Mouse (Mus musculus) G1E (cell line): ENCODE results near the gene Tex37. TPM values are rescaled to one million over a fixed set of nuclear protein-coding genes. Genes with fewer than 3 reads are reported as not detected.
A peak's percentile ranks its signal among the peaks of the same experiment; 100 is the strongest.

Source experiments
- ATAC-seq: 2 replicates; pipeline ENCODE4 v1.8.0; 2016; ENCODE audit warnings: mild to moderate bottlenecking; ENCODE audit not compliant: insufficient number of reproducible peaks, poor library complexity, low FRiP score, severe bottlenecking; ENCODE audit errors: extremely low read depth
- DNase-seq: peaks from one replicate; pipeline ENCODE4 v3.0.0; 2012; ENCODE audit warnings: low spot score
- H3K27me3 ChIP-seq: 2 replicates; pipeline ENCODE4 v1.6.1; 2012; ENCODE audit warnings: mild to moderate bottlenecking, low read length, inconsistent platforms; ENCODE audit not compliant: insufficient read depth
- H3K36me3 ChIP-seq: replicated peaks from 2 replicates; pipeline ENCODE3; 2012; ENCODE audit warnings: mild to moderate bottlenecking, inconsistent platforms
- H3K4me1 ChIP-seq: 2 replicates; pipeline ENCODE4 v1.6.1; 2012; ENCODE audit warnings: low read depth, low read length, inconsistent platforms, mixed read lengths; ENCODE audit not compliant: insufficient read depth
- H3K4me3 ChIP-seq: 2 replicates; pipeline ENCODE4 v1.5.1; 2012; ENCODE audit warnings: low read depth, mild to moderate bottlenecking, inconsistent platforms, low read length, moderate library complexity, mixed read lengths
- H3K9me3 ChIP-seq: replicated peaks from 2 replicates; pipeline ENCODE4 v1.6.1; 2012; ENCODE audit warnings: inconsistent platforms
- CTCF ChIP-seq: IDR thresholded peaks from 2 replicates; pipeline ENCODE4 v1.5.1; 2012; ENCODE audit warnings: low read depth, low read length, inconsistent platforms, mixed read lengths
- GATA1 ChIP-seq: IDR thresholded peaks from 2 replicates; pipeline ENCODE4 v1.6.1; 2012; ENCODE audit warnings: borderline replicate concordance, low read length, inconsistent platforms, mixed read lengths
- GATA2 ChIP-seq: IDR thresholded peaks from 2 replicates; pipeline ENCODE4 v1.6.1; 2012; ENCODE audit warnings: low read depth, low read length, inconsistent platforms, borderline replicate concordance
- POLR2AphosphoS5 ChIP-seq: IDR thresholded peaks from 2 replicates; pipeline ENCODE4 v1.6.1; 2012; ENCODE audit warnings: low read depth, low read length, inconsistent platforms; ENCODE audit not compliant: insufficient replicate concordance
- TAL1 ChIP-seq: conservative IDR thresholded peaks from 2 replicates; pipeline ENCODE4 v1.6.1; 2012; ENCODE audit warnings: low read depth, low read length, inconsistent platforms, mixed read lengths
- polyA plus RNA-seq: library from polyadenylated mRNA; stranded (reverse); fragments of >175 nt; gene quantifications from 2 replicates; pipeline ENCODE4 v1.2.3, GENCODE M21; 2012
- total RNA-seq, 2 experiments: library from RNA; stranded (forward) in 1 of 2; stranded (reverse) in 1 of 2; fragments of 200-1000 nt in 1 of 2; fragments of >200 nt in 1 of 2; fragmentation: Nextera tagmentation in 1 of 2; gene quantifications; 2 replicates each; pipeline ENCODE4 v1.2.3; 2014 to 2017

The Tex37 gene
- total and polyA plus RNA-seq, 3 experiments: 0.22 TPM; not detected in 2

DNA sequence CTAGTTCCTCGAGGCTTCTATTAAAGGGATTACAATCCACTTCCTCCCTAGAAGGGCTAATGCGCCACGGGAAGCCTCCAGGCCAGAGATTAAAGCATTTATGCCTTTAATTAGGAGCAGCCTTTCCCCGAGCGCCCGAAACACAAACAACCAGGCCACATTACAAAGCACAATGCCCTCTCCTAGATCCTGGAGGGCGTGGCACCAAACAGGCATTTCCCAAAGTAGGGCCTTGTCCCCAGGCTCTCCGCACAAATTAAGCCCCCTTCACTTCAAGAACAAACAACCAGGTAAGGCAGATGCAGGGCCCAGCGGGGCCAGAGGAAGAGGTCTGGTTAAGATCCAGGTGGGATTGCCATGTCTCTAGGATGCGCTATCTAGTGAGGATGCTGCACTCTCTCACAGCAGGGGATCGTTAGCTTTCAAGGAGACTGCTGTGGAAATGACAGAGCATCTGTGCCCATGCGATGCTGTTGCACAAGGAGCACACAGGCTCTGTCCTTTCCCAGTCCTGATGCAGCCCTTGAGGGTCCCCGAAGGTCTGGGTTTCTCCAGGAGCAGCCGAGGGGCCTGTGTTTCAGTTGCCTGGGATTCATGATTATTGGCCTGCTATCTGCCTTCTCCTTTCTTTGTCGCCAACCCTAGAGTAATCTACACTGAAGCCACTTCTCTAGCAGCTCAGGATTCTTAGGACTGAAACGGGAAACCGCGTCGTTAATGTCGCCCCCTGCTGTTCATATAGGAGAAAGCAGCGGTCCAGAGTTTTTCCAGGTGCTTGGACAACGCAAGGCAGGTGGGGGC, 2.7 kb upstream of the Tex37 start:
- H3K9me3 ChIP-seq: no peaks in the 10 kb centered on the region
- DNase-seq (peak; percentile 11), ATAC-seq (no peak)
- no peaks in the 10 kb centered on the region for H3K36me3 ChIP-seq
- peaks cover 21% of the 10 kb centered on the region for H3K27me3 ChIP-seq
- H3K4me1 ChIP-seq: peaks cover 5% of the 10 kb centered on the region; the same call in 1 of the 2 replicates
- H3K4me3 ChIP-seq: no peak overlapping the region
- TF ChIP-seq GATA1: no peak
- peak; percentile 74 for TF ChIP-seq CTCF

GRCm38 (mm10) chr6:70912396-70912765, 6.3 kb downstream of the Tex37 start:
- H3K36me3 ChIP-seq: no peaks in the 10 kb centered on the region
- no peak overlapping the region for H3K4me3 ChIP-seq
- DNase-seq: no peak
- TF ChIP-seq GATA2 (no peak), TAL1 (no peak), CTCF (no peak)
- peaks cover 12% of the 10 kb centered on the region for H3K27me3 ChIP-seq
- no peaks in the 10 kb centered on the region for H3K9me3 ChIP-seq
- ATAC-seq: no peak
- H3K4me1 ChIP-seq: no peaks in the 10 kb centered on the region

- no peak for ATAC-seq
- H3K9me3 ChIP-seq: no peaks in the 10 kb centered on the region
- TF ChIP-seq GATA2: no peak
These were observed 6.9 kb downstream of the Tex37 start for GRCm38 (mm10) chr6:70911668-70912395.

DNA sequence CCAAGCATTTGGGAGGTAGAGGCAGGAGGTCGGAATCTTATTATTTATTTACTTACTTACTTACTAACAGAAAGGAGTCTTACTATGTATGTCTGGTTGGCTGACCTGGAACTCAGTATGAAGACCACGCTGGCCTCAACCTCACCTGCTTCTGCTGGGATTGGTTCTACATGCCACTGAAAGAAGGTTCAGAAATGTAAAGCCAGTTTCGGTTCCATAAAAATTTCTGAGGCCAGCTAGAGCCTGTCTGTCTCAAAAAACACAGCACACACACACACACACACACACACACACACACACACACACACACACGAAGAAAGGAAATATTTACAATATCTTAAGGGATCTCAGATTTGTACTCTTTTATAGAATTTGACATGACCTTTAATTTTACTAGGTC, 8.4 kb downstream of the Tex37 start:
- Histone ChIP-seq H3K9me3 (no peaks in the 10 kb centered on the region), H3K27me3 (peaks cover 12% of the 10 kb centered on the region), H3K4me1 (no peaks in the 10 kb centered on the region), H3K36me3 (peaks cover 16% of the 10 kb centered on the region), H3K4me3 (no peak overlapping the region)
- no peak for ATAC-seq
- no peak for TF ChIP-seq TAL1
- TF ChIP-seq GATA2: no peak
- no peak for TF ChIP-seq POLR2AphosphoS5
- no peak for TF ChIP-seq GATA1
- TF ChIP-seq CTCF: no peak
- DNase-seq: no peak

More at GRCm38 (mm10) chr6:70911668-70912395, 6.9 kb downstream of the Tex37 start:
- H3K4me3 ChIP-seq: no peak overlapping the region
- no peaks in the 10 kb centered on the region for H3K4me1 ChIP-seq
- H3K36me3 ChIP-seq: peaks cover under 1% of the 10 kb centered on the region
- peaks cover 12% of the 10 kb centered on the region for H3K27me3 ChIP-seq
- DNase-seq: no peak

GRCm38 (mm10) chr6:70909572-70909971, 9.2 kb downstream of the Tex37 start:
- ATAC-seq (no peak), DNase-seq (no peak)
- Histone ChIP-seq H3K4me1 (no peaks in the 10 kb centered on the region), H3K9me3 (no peaks in the 10 kb centered on the region), H3K36me3 (peaks cover 19% of the 10 kb centered on the region), H3K27me3 (peaks cover 12% of the 10 kb centered on the region), H3K4me3 (no peak overlapping the region)
- no peak for TF ChIP-seq TAL1
- no peak for TF ChIP-seq CTCF
- TF ChIP-seq POLR2AphosphoS5: no peak
- TF ChIP-seq GATA2: no peak
- no peak for TF ChIP-seq GATA1

DNA sequence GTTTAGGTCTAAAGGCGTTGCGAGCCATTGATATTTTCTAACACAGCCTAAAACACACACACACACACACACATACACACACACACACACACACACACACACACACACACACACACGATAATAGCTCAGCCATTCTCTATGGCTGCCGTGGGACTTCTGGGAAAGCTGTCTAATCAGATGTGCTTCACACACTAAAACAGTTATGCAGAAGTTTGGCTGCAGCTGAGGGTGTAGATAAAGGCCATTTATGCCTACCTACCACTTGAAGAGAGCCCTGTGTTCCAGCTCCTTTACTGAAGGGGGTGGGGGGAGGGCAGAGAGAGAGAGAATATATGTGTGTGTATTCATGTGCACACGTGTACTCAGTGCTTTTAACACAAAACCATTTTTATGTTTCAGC, 15.0 kb downstream of the Tex37 start:
- peak; percentile 8 for DNase-seq
- no peak for ATAC-seq
- Histone ChIP-seq H3K36me3 (peaks cover 60% of the 10 kb centered on the region), H3K9me3 (no peaks in the 10 kb centered on the region), H3K27me3 (no peaks in the 10 kb centered on the region), H3K4me3 (no peak overlapping the region), H3K4me1 (peaks cover 6% of the 10 kb centered on the region; the same call in 1 of the 2 replicates)
- TF ChIP-seq CTCF (no peak), POLR2AphosphoS5 (no peak), TAL1 (no peak), GATA1 (no peak), GATA2 (no peak)

DNA sequence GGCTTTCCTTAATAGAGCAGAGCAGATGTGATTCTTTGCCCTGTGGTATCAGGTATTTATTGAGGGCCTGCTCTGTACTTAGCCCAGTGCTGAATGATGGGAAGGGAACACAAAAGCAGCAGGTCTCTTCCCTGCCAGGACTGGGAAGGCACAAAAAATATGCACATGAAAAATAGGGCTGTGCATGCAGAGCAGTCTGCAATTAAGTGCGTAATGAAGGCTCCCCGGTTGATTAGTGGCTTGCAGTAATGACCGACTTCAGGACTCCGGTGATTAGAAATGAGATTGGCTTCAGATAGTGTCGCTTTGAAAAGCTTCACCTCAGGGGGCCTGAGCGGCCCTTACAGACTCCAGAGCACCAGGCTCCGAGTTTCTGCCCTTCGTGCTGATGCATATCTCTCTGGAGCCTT, 19.1 kb downstream of the Tex37 start:
- Histone ChIP-seq H3K4me1 (peaks cover 6% of the 10 kb centered on the region; the same call in 1 of the 2 replicates), H3K4me3 (no peak overlapping the region), H3K9me3 (no peaks in the 10 kb centered on the region), H3K36me3 (peaks cover 78% of the 10 kb centered on the region), H3K27me3 (no peaks in the 10 kb centered on the region)
- no peak for ATAC-seq
- DNase-seq: no peak
- no peak for TF ChIP-seq POLR2AphosphoS5
- no peak for TF ChIP-seq GATA1
- TF ChIP-seq TAL1: no peak
- no peak for TF ChIP-seq CTCF
- no peak for TF ChIP-seq GATA2
